Mouse (Mus musculus) yolk sac, embryonic 10.5 days (tissue): ENCODE results near the gene Tmem243.

Experiments
- DNase-seq: peaks from one replicate; pipeline ENCODE4 v3.0.0-alpha.2; 2017; ENCODE audit warnings: low spot score

Tmem243 gene

DNA sequence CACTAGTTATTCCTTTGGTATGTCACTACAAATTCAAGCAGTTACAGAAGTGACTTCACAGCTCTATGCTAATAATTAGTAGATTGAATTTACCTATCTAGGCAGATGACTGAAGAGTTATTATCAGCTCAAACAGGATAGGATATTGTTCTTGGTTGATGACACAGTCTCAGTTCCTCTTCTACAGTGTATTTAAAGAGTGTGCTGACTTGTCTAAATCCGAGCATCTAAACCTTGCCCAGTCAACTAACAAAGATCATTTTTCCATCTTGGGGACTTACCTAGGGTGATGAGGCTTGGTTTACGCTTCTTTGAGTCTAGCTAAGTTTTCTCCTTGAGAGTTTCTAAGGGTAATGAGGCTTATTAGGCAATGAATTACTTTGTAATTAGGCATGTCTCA, 72.8 kb downstream of the Tmem243 start:
- DNase-seq = no peak

GRCm38 (mm10) chr5:9186467-9186866, 86.0 kb downstream of the Tmem243 start:
- no peak for DNase-seq
